Mouse (Mus musculus): ENCODE measurements around the gene Osbpl9. TPM values are rescaled to one million over a fixed set of nuclear protein-coding genes. Genes with fewer than 3 reads are reported as not detected.

The Osbpl9 gene
- polyA plus RNA-seq, 1 experiment from 2014 or later, result 64.1 TPM

DNA sequence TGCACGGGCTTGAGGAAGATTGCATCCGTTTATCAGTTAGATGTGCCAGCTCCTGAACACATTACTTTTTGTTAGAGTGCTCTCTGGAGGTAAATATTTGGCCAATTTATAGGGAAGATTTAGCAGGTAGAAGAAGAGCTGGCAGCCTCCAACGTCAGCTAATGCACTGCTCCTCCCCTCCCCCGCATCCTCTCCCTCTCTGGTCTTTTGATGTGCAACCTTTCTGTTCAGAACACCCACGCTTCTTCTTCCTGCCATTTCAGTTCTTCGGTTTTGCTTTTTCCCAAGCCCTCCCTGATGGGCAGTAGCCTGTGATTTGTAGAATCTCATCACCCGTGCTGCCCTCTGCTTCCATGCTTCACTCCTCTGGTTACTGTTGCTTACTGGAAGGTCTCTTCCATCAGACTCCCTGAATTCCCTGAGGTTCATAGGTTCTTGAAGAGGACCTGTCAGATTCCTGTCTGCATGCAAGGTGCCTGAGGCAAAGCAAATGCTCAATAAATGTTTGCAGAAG lies 27.8 kb upstream of the Osbpl9 start:
- Histone ChIP-seq H3K36me3 (no peaks in the 10 kb centered on the region), H3K9me3 (replicated peaks) (no peaks in the 10 kb centered on the region), H3K27ac (replicated peaks) (no peak overlapping the region), H3K4me1 (0 out of 2 replicates have a peak, but pooled peaks cover 4% of the 10 kb centered on the region), H3K27me3 (no peaks in the 10 kb centered on the region), H3K4me2 (replicated peaks) (no peak overlapping the region), H3K4me3 (replicated peaks) (no peak overlapping the region), H3K9ac (no peak overlapping the region)
- WGBS, result 53% methylated on average over 7 of the region's 7 CpGs
- ATAC-seq (ENCODE audit: insufficient number of reproducible peaks, low FRiP score, low TSS enrichment, low read depth), result no peak

DNA sequence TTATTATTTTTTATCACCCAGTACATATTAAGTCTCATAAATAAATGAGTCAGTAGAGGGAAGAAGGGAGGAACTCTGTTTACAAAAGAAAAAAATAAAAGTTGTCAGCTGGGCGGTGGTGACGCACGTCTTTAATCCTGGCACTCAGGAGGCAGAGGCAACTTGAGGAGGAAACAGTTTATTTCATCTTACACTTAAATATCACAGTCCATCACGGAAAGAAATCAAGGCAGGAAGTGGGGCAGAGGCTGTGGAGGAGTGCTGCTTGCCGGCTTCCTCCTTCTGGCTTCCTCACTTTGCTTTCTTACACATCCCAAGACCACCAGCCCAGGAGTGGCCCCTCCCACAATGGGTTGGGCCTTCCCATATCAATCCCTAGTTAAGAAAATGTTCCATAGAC lies 24.0 kb upstream of the Osbpl9 start:
- WGBS, result 46% methylated on average over 5 of the region's 5 CpGs
- no peak overlapping the region for H3K4me2 ChIP-seq (replicated peaks)
- no peaks in the 10 kb centered on the region for H3K9me3 ChIP-seq (replicated peaks)
- no peaks in the 10 kb centered on the region for H3K36me3 ChIP-seq
- ATAC-seq (ENCODE audit: insufficient number of reproducible peaks, low FRiP score, low TSS enrichment, low read depth), result no peak
- 0 out of 2 replicates have a peak, but pooled peaks cover 6% of the 10 kb centered on the region for H3K4me1 ChIP-seq
- H3K27me3 ChIP-seq, result no peaks in the 10 kb centered on the region
- H3K9ac ChIP-seq, result no peak overlapping the region
- no peak overlapping the region for H3K4me3 ChIP-seq (replicated peaks)
- no peak overlapping the region for H3K27ac ChIP-seq (replicated peaks)

DNA sequence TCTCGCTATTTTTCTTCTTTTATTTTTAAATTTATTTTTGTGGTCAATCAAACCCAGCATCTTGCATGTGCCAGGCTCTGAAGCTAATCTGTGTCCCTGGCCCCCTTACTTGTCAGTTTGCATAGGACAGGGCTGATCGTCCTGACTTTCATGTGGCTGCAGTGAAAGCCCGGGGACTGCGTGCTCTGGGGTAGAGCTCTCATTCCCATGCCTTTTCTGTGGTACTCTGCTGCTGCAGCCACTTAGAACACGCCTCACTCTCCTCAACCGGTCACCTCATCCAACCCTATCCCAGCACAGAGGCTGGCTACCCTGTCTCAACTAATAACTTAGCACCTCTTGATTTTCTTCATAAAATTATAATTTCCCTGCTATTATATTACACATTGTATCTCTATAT lies 23.5 kb upstream of the Osbpl9 start:
- ATAC-seq (ENCODE audit: insufficient number of reproducible peaks, low FRiP score, low TSS enrichment, low read depth), result no peak
- Histone ChIP-seq H3K27me3 (no peaks in the 10 kb centered on the region), H3K27ac (replicated peaks) (no peak overlapping the region), H3K4me2 (replicated peaks) (no peak overlapping the region), H3K4me1 (0 out of 2 replicates have a peak, but pooled peaks cover 6% of the 10 kb centered on the region), H3K9ac (no peak overlapping the region), H3K9me3 (replicated peaks) (no peaks in the 10 kb centered on the region), H3K36me3 (no peaks in the 10 kb centered on the region), H3K4me3 (replicated peaks) (no peak overlapping the region)
- WGBS, result 48% methylated on average over 6 of the region's 6 CpGs

- H3K27ac ChIP-seq (replicated peaks), result no peak overlapping the region
- 51% methylated on average over 13 of the region's 13 CpGs for WGBS
- ATAC-seq (ENCODE audit: insufficient number of reproducible peaks, low FRiP score, low TSS enrichment, low read depth), result peak; percentile 84
These were observed 22.9 kb upstream of the Osbpl9 start for GRCm38 (mm10) chr4:109224762-109225552.

GRCm38 (mm10) chr4:109222001-109222400 lies 19.9 kb upstream of the Osbpl9 start:
- H3K27me3 ChIP-seq, result no peaks in the 10 kb centered on the region
- H3K36me3 ChIP-seq, result no peaks in the 10 kb centered on the region
- H3K4me3 ChIP-seq (replicated peaks), result no peak overlapping the region
- H3K27ac ChIP-seq (replicated peaks), result no peak overlapping the region
- ATAC-seq (ENCODE audit: insufficient number of reproducible peaks, low FRiP score, low TSS enrichment, low read depth), result no peak
- no peak overlapping the region for H3K9ac ChIP-seq
- 0 out of 2 replicates have a peak, but pooled peaks cover 6% of the 10 kb centered on the region for H3K4me1 ChIP-seq
- no peak overlapping the region for H3K4me2 ChIP-seq (replicated peaks)
- WGBS, result 81% methylated on average over 3 of the region's 3 CpGs
- no peaks in the 10 kb centered on the region for H3K9me3 ChIP-seq (replicated peaks)

More at GRCm38 (mm10) chr4:109224762-109225552, 22.9 kb upstream of the Osbpl9 start:
- no peak overlapping the region for H3K9ac ChIP-seq
- no peaks in the 10 kb centered on the region for H3K27me3 ChIP-seq
- no peak overlapping the region for H3K4me3 ChIP-seq (replicated peaks)
- no peak overlapping the region for H3K4me2 ChIP-seq (replicated peaks)
- H3K4me1 ChIP-seq, result 0 out of 2 replicates have a peak, but pooled peaks cover 6% of the 10 kb centered on the region
- no peaks in the 10 kb centered on the region for H3K36me3 ChIP-seq
- no peaks in the 10 kb centered on the region for H3K9me3 ChIP-seq (replicated peaks)

- no peaks in the 10 kb centered on the region for H3K27me3 ChIP-seq
- 59% methylated on average over 14 of the region's 14 CpGs for WGBS
These were observed 18.4 kb upstream of the Osbpl9 start for GRCm38 (mm10) chr4:109220441-109220940.

GRCm38 (mm10) chr4:109218008-109218407 lies 15.9 kb upstream of the Osbpl9 start:
- 75% methylated on average over 7 of the region's 7 CpGs for WGBS
- no peak overlapping the region for H3K9ac ChIP-seq
- no peaks in the 10 kb centered on the region for H3K9me3 ChIP-seq (replicated peaks)
- ATAC-seq (ENCODE audit: insufficient number of reproducible peaks, low FRiP score, low TSS enrichment, low read depth), result peak; percentile 74
- H3K36me3 ChIP-seq, result no peaks in the 10 kb centered on the region
- H3K27ac ChIP-seq (replicated peaks), result no peak overlapping the region
- no peak overlapping the region for H3K4me2 ChIP-seq (replicated peaks)
- H3K27me3 ChIP-seq, result no peaks in the 10 kb centered on the region
- H3K4me3 ChIP-seq (replicated peaks), result no peak overlapping the region
- H3K4me1 ChIP-seq, result no peaks in the 10 kb centered on the region

More at GRCm38 (mm10) chr4:109220441-109220940, 18.4 kb upstream of the Osbpl9 start:
- Histone ChIP-seq H3K4me3 (replicated peaks) (no peak overlapping the region), H3K27ac (replicated peaks) (no peak overlapping the region), H3K4me2 (replicated peaks) (no peak overlapping the region), H3K9ac (no peak overlapping the region), H3K9me3 (replicated peaks) (no peaks in the 10 kb centered on the region), H3K36me3 (no peaks in the 10 kb centered on the region), H3K4me1 (0 out of 2 replicates have a peak, but pooled peaks cover 6% of the 10 kb centered on the region)
- no peak for ATAC-seq (ENCODE audit: insufficient number of reproducible peaks, low FRiP score, low TSS enrichment, low read depth)

DNA sequence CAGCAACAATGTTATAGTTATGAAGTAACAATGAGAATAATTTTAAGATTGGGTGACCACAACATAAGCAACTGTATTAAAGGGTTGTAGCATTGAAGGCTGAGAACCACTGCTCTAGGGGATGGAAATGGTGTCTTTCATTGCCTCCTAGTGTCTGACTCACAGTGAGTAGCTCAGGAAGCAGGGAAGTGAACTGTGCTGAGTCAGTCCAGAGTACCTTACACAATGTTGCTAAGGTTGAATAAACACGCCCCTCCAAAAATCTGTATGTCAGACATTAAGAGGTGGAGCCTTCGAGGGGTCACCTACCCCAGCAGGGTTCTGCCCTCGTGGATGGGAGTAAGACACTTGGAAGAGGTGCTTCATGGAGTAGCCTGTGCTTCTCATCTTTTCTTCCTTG lies 11.9 kb upstream of the Osbpl9 start:
- Histone ChIP-seq H3K4me2 (replicated peaks) (no peak overlapping the region), H3K36me3 (no peaks in the 10 kb centered on the region), H3K4me1 (no peaks in the 10 kb centered on the region), H3K4me3 (replicated peaks) (no peak overlapping the region), H3K9ac (no peak overlapping the region), H3K9me3 (replicated peaks) (no peaks in the 10 kb centered on the region), H3K27me3 (no peaks in the 10 kb centered on the region), H3K27ac (replicated peaks) (no peak overlapping the region)
- 72% methylated on average over 3 of the region's 3 CpGs for WGBS
- ATAC-seq (ENCODE audit: insufficient number of reproducible peaks, low FRiP score, low TSS enrichment, low read depth), result no peak

- Histone ChIP-seq H3K9ac (no peak overlapping the region), H3K9me3 (replicated peaks) (no peaks in the 10 kb centered on the region), H3K4me3 (replicated peaks) (no peak overlapping the region), H3K4me1 (no peaks in the 10 kb centered on the region), H3K36me3 (no peaks in the 10 kb centered on the region), H3K4me2 (replicated peaks) (no peak overlapping the region), H3K27ac (replicated peaks) (0 out of 2 replicates have a peak overlapping the region, but pooled peaks have one; percentile 17), H3K27me3 (no peaks in the 10 kb centered on the region)
- WGBS, result 44% methylated on average over 4 of the region's 4 CpGs
- no peak for ATAC-seq (ENCODE audit: insufficient number of reproducible peaks, low FRiP score, low TSS enrichment, low read depth)
These were observed 8.8 kb upstream of the Osbpl9 start for GRCm38 (mm10) chr4:109210881-109211280.

GRCm38 (mm10) chr4:109210253-109210652 lies 8.2 kb upstream of the Osbpl9 start:
- Histone ChIP-seq H3K4me2 (replicated peaks) (no peak overlapping the region), H3K36me3 (no peaks in the 10 kb centered on the region), H3K9ac (no peak overlapping the region), H3K27ac (replicated peaks) (0 out of 2 replicates have a peak overlapping the region, but pooled peaks have one; percentile 17), H3K9me3 (replicated peaks) (no peaks in the 10 kb centered on the region), H3K27me3 (no peaks in the 10 kb centered on the region), H3K4me1 (no peaks in the 10 kb centered on the region), H3K4me3 (replicated peaks) (no peak overlapping the region)
- WGBS, result 73% methylated on average over 2 of the region's 2 CpGs
- no peak for ATAC-seq (ENCODE audit: insufficient number of reproducible peaks, low FRiP score, low TSS enrichment, low read depth)

DNA sequence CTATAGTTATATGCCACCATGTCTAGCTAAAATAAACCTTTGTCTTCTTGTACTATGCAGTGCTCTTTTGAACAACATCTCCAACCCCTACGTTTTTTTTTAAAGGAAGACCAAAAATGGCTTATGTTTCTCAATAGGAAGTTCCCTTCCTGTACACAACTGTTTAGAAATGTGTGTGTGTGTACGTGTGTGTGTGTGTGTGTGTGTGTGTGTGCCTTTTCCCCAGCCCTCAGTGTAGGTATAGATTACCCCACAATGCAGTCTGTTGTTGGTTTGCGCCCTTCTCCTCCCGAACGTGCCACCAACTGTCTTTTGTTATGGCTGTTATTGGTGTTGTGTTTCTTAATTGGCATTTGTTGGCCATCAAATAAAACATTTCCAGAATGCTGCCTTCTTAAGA lies 5.5 kb upstream of the Osbpl9 start:
- H3K9me3 ChIP-seq (replicated peaks), result no peaks in the 10 kb centered on the region
- no peak overlapping the region for H3K4me3 ChIP-seq (replicated peaks)
- no peak overlapping the region for H3K4me2 ChIP-seq (replicated peaks)
- no peaks in the 10 kb centered on the region for H3K4me1 ChIP-seq
- H3K27ac ChIP-seq (replicated peaks), result no peak overlapping the region
- no peak for ATAC-seq (ENCODE audit: insufficient number of reproducible peaks, low FRiP score, low TSS enrichment, low read depth)
- H3K27me3 ChIP-seq, result no peaks in the 10 kb centered on the region
- H3K9ac ChIP-seq, result no peak overlapping the region
- H3K36me3 ChIP-seq, result no peaks in the 10 kb centered on the region
- 70% methylated on average over 5 of the region's 5 CpGs for WGBS
